Mouse (Mus musculus) midbrain, postnatal 0 days (tissue): ENCODE measurements around the gene Galnt18. TPM values are rescaled to one million over a fixed set of nuclear protein-coding genes. Genes with fewer than 3 reads are reported as not detected.

Source experiments
- ATAC-seq: fragments of 200-750 bp; cut with Nextera tagmentation; 2 replicates; pipeline ENCODE4 v1.8.0; 2017; ENCODE audit warnings: moderate number of reproducible peaks, mild to moderate bottlenecking, moderate TSS enrichment, moderate library complexity; ENCODE audit not compliant: low FRiP score
- DNase-seq: peaks from one replicate; pipeline ENCODE4 v3.0.0-alpha.2; 2015; ENCODE audit warnings: low spot score
- H3K27ac ChIP-seq: fragments of 300-500 bp; sonication (generic); 2 replicates; pipeline ENCODE4 v1.5.1; 2014; ENCODE audit warnings: low read depth, mild to moderate bottlenecking, low read length, mixed read lengths
- H3K27me3 ChIP-seq: fragments of 300-500 bp; sonication (generic); 2 replicates; pipeline ENCODE4 v1.6.1; 2014; ENCODE audit warnings: low read length, control low read depth, mixed read lengths; ENCODE audit not compliant: insufficient read depth
- H3K36me3 ChIP-seq: fragments of 300-500 bp; sonication (generic); 2 replicates; pipeline ENCODE4 v1.6.1; 2014; ENCODE audit warnings: low read length, control low read depth, mixed read lengths; ENCODE audit not compliant: insufficient read depth
- H3K4me1 ChIP-seq: fragments of 300-500 bp; sonication (generic); 2 replicates; pipeline ENCODE4 v1.6.1; 2014; ENCODE audit warnings: mild to moderate bottlenecking, control low read depth, antibody characterized with exemption, low read length, mixed read lengths; ENCODE audit not compliant: insufficient read depth
- H3K4me2 ChIP-seq: fragments of 300-500 bp; sonication (generic); 2 replicates; pipeline ENCODE4 v1.6.1; 2014; ENCODE audit warnings: low read depth, mild to moderate bottlenecking, low read length, mixed read lengths; ENCODE audit not compliant: poor library complexity, severe bottlenecking
- H3K4me3 ChIP-seq: fragments of 300-500 bp; sonication (generic); 2 replicates; pipeline ENCODE4 v1.5.1; 2014; ENCODE audit warnings: low read depth, mild to moderate bottlenecking, low read length, moderate library complexity
- H3K9ac ChIP-seq: fragments of 300-500 bp; sonication (generic); replicated peaks from 2 replicates; pipeline ENCODE4 v1.6.1; 2014; ENCODE audit warnings: mild to moderate bottlenecking, low read length, moderate library complexity, mixed read lengths; ENCODE audit not compliant: poor library complexity, severe bottlenecking
- H3K9me3 ChIP-seq: fragments of 300-500 bp; sonication (generic); 2 replicates; pipeline ENCODE4 v1.6.1; 2016; ENCODE audit warnings: low read length, control low read depth
- CTCF ChIP-seq: IDR thresholded peaks from 2 replicates; pipeline ENCODE4 v1.5.1; 2016; ENCODE audit warnings: antibody characterized with exemption, mild to moderate bottlenecking
- WGBS: fragments of 180-500 bp; shearing (Covaris S2); extraction: QIAGEN DNeasy Blood & Tissue Kit; methylation state at CpG from one replicate; pipeline ENCODE4 v1.1.7; 2014; 5-methylcytosine and 5-hydroxymethylcytosine counted together
- polyA plus RNA-seq: library from polyadenylated mRNA; unstranded; fragments of >200 nt; fragmentation: Nextera tagmentation; extraction: Ambion mirVana; gene quantifications from 2 replicates; pipeline ENCODE4 v1.2.1, GENCODE M21; 2015
- total RNA-seq: library from RNA; depleted of rRNA; stranded (reverse); fragments of >200 nt; gene quantifications from 2 replicates; pipeline ENCODE4 v1.2.3, GENCODE M21; 2014

Gene Galnt18
- total and polyA plus RNA-seq, 2 experiments from 2014 or later, result 18.9 to 25.0 TPM

GRCm38 (mm10) chr7:111528961-111529643 is 250.7 kb downstream of the Galnt18 start:
- DNase-seq (no peak), ATAC-seq (no peak)
- H3K36me3 ChIP-seq, result no peaks in the 10 kb centered on the region
- no peak overlapping the region for H3K27ac ChIP-seq
- H3K9ac ChIP-seq, result no peak overlapping the region
- H3K4me2 ChIP-seq, result no peak overlapping the region
- WGBS, result 85% methylated on average over 3 of the region's 3 CpGs
- no peak for TF ChIP-seq CTCF
- H3K27me3 ChIP-seq, result no peaks in the 10 kb centered on the region
- H3K4me3 ChIP-seq, result no peak overlapping the region
- no peaks in the 10 kb centered on the region for H3K4me1 ChIP-seq
- no peaks in the 10 kb centered on the region for H3K9me3 ChIP-seq

GRCm38 (mm10) chr7:111528462-111528861 is 251.3 kb downstream of the Galnt18 start:
- DNase-seq, result no peak
- WGBS, result 61% methylated on average over 1 of the region's 1 CpGs
- TF ChIP-seq CTCF, result no peak
- no peaks in the 10 kb centered on the region for H3K27me3 ChIP-seq
- H3K4me1 ChIP-seq, result no peaks in the 10 kb centered on the region
- H3K4me2 ChIP-seq, result no peak overlapping the region
- ATAC-seq, result no peak
- H3K4me3 ChIP-seq, result no peak overlapping the region
- H3K9me3 ChIP-seq, result no peaks in the 10 kb centered on the region
- no peak overlapping the region for H3K27ac ChIP-seq
- no peak overlapping the region for H3K9ac ChIP-seq
- no peaks in the 10 kb centered on the region for H3K36me3 ChIP-seq

GRCm38 (mm10) chr7:111520881-111521280 is 258.9 kb downstream of the Galnt18 start:
- Histone ChIP-seq H3K27ac (no peak overlapping the region), H3K36me3 (no peaks in the 10 kb centered on the region), H3K27me3 (no peaks in the 10 kb centered on the region), H3K4me3 (no peak overlapping the region), H3K9me3 (no peaks in the 10 kb centered on the region), H3K9ac (no peak overlapping the region), H3K4me1 (no peaks in the 10 kb centered on the region), H3K4me2 (no peak overlapping the region)
- no peak for ATAC-seq
- TF ChIP-seq CTCF, result no peak
- no peak for DNase-seq
- WGBS, result 92% methylated on average over 1 of the region's 1 CpGs

- 82% methylated on average over 8 of the region's 8 CpGs for WGBS
- Histone ChIP-seq H3K4me2 (no peak overlapping the region), H3K4me1 (no peaks in the 10 kb centered on the region), H3K27ac (no peak overlapping the region), H3K4me3 (no peak overlapping the region), H3K9ac (no peak overlapping the region), H3K27me3 (no peaks in the 10 kb centered on the region), H3K36me3 (no peaks in the 10 kb centered on the region), H3K9me3 (no peaks in the 10 kb centered on the region)
- ATAC-seq (no peak), DNase-seq (peak; percentile 46)
- no peak for TF ChIP-seq CTCF
Observed at GRCm38 (mm10) chr7:111518581-111519242, 261.1 kb downstream of the Galnt18 start.

GRCm38 (mm10) chr7:111516882-111517281 is 262.9 kb downstream of the Galnt18 start:
- peak; percentile 51 for DNase-seq
- WGBS, result 77% methylated on average over 1 of the region's 1 CpGs

GRCm38 (mm10) chr7:111515471-111515870 is 264.3 kb downstream of the Galnt18 start:
- Histone ChIP-seq H3K27me3 (no peaks in the 10 kb centered on the region), H3K4me3 (no peak overlapping the region), H3K27ac (no peak overlapping the region), H3K4me2 (no peak overlapping the region), H3K36me3 (no peaks in the 10 kb centered on the region), H3K9ac (no peak overlapping the region), H3K4me1 (no peaks in the 10 kb centered on the region), H3K9me3 (no peaks in the 10 kb centered on the region)
- no peak for ATAC-seq
- TF ChIP-seq CTCF, result no peak
- 93% methylated on average over 2 of the region's 2 CpGs for WGBS
- DNase-seq, result no peak

More at GRCm38 (mm10) chr7:111516882-111517281, 262.9 kb downstream of the Galnt18 start:
- TF ChIP-seq CTCF, result no peak
- Histone ChIP-seq H3K27ac (no peak overlapping the region), H3K4me2 (no peak overlapping the region), H3K4me1 (no peaks in the 10 kb centered on the region), H3K36me3 (no peaks in the 10 kb centered on the region), H3K9ac (no peak overlapping the region), H3K9me3 (no peaks in the 10 kb centered on the region), H3K27me3 (no peaks in the 10 kb centered on the region), H3K4me3 (no peak overlapping the region)
- no peak for ATAC-seq
